Mouse (Mus musculus): ENCODE measurements around the gene Psmg1.

Psmg1 gene

GRCm38 (mm10) chr16:95960689-95961088 lies 30.1 kb downstream of the Psmg1 start:
- in situ Hi-C loops (cut with MboI, MseI) = loop anchor here (10.0 kb wide), 1 partner anchor 766 kb away; no protein-coding TSS in a partner anchor

GRCm38 (mm10) chr16:95958080-95958479 lies 32.7 kb downstream of the Psmg1 start:
- in situ Hi-C loops (cut with MboI, MseI) = no loop called here

- in situ Hi-C loops (cut with MboI, MseI) = no loop called here
Observed at GRCm38 (mm10) chr16:95956618-95957017, 34.1 kb downstream of the Psmg1 start.

GRCm38 (mm10) chr16:95955716-95956346 lies 34.9 kb downstream of the Psmg1 start:
- in situ Hi-C loops (cut with MboI, MseI) = no loop called here

GRCm38 (mm10) chr16:95954341-95954740 lies 36.4 kb downstream of the Psmg1 start:
- in situ Hi-C loops (cut with MboI, MseI) = no loop called here

GRCm38 (mm10) chr16:95953159-95953650 lies 37.6 kb downstream of the Psmg1 start:
- in situ Hi-C loops (cut with MboI, MseI) = no loop called here

- in situ Hi-C loops (cut with MboI, MseI) = no loop called here
Observed at GRCm38 (mm10) chr16:95951471-95951870, 39.3 kb downstream of the Psmg1 start.

GRCm38 (mm10) chr16:95945389-95946311 lies 45.1 kb downstream of the Psmg1 start:
- in situ Hi-C loops (cut with MboI, MseI) = loop anchor here (5.0 to 10.0 kb wide), 2 partner anchors 303 to 1101 kb away; no protein-coding TSS in a partner anchor

- in situ Hi-C loops (cut with MboI, MseI) = loop anchor here (10.0 kb wide), 1 partner anchor 1098 kb away; no protein-coding TSS in a partner anchor
Observed at GRCm38 (mm10) chr16:95943186-95943585, 47.6 kb downstream of the Psmg1 start.

GRCm38 (mm10) chr16:95941575-95941974 lies 49.2 kb downstream of the Psmg1 start:
- in situ Hi-C loops (cut with MboI, MseI) = loop anchor here (10.0 kb wide), 1 partner anchor 1097 kb away; no protein-coding TSS in a partner anchor

GRCm38 (mm10) chr16:95935495-95935961 lies 55.2 kb downstream of the Psmg1 start:
- in situ Hi-C loops (cut with MboI, MseI) = no loop called here

- in situ Hi-C loops (cut with MboI, MseI) = no loop called here
Observed at GRCm38 (mm10) chr16:95932860-95933259, 57.9 kb downstream of the Psmg1 start.

GRCm38 (mm10) chr16:95931509-95931908 lies 59.3 kb downstream of the Psmg1 start:
- in situ Hi-C loops (cut with MboI, MseI) = no loop called here
